Mouse (Mus musculus) MEL (cell line): Measurements from ENCODE around the gene Prkcq.

ENCODE experiments used
- CHD1 ChIP-seq: IDR thresholded peaks from 2 replicates; pipeline ENCODE4 v1.6.1; 2012; ENCODE audit warnings: low read depth, mild to moderate bottlenecking, inconsistent platforms, low read length, improper control_type of control experiment
- CTCF ChIP-seq, 3 experiments: IDR thresholded peaks in 2 of 3; conservative IDR thresholded peaks in 1 of 3; 2 replicates each; pipeline ENCODE4 v1.5.1; 2011 to 2012; ENCODE audit warnings: low read length in 3 of 3, low read depth in 2 of 3, mild to moderate bottlenecking in 2 of 3, improper control_type of control experiment in 1 of 3, inconsistent platforms in 1 of 3, mixed read lengths in 1 of 3, moderate library complexity in 1 of 3; ENCODE audit not compliant: control insufficient read depth in 1 of 3, insufficient read depth in 1 of 3, poor library complexity in 1 of 3, severe bottlenecking in 1 of 3
- E2F4 ChIP-seq: IDR thresholded peaks from 2 replicates; pipeline ENCODE4 v1.6.1; 2011; ENCODE audit warnings: low read depth, low read length, improper control_type of control experiment, borderline replicate concordance
- EP300 ChIP-seq, 2 experiments: IDR thresholded peaks; 2 replicates each; pipeline ENCODE4 v1.6.1; 2011; ENCODE audit warnings: improper control_type of control experiment in 2 of 2, low read length in 2 of 2, low read depth in 1 of 2, mild to moderate bottlenecking in 1 of 2
- ETS1 ChIP-seq: IDR thresholded peaks from 2 replicates; pipeline ENCODE4 v1.6.1; 2012; ENCODE audit warnings: low read depth, mild to moderate bottlenecking, inconsistent platforms, low read length, improper control_type of control experiment, moderate library complexity
- MAX ChIP-seq: IDR thresholded peaks from 2 replicates; pipeline ENCODE4 v1.6.1; 2011; ENCODE audit warnings: low read length, improper control_type of control experiment
- MAZ ChIP-seq: IDR thresholded peaks from 2 replicates; pipeline ENCODE4 v1.6.1; 2012; ENCODE audit warnings: low read depth, mild to moderate bottlenecking, inconsistent platforms, low read length, improper control_type of control experiment
- NELFE ChIP-seq: IDR thresholded peaks from 2 replicates; pipeline ENCODE4 v1.6.1; 2011; ENCODE audit warnings: low read depth, low read length, improper control_type of control experiment
- POLR2A ChIP-seq, 2 experiments: IDR thresholded peaks; 2 replicates each; pipeline ENCODE4 v1.6.1; 2011 to 2012; ENCODE audit warnings: low read length in 2 of 2, mild to moderate bottlenecking in 2 of 2, control low read depth in 1 of 2, improper control_type of control experiment in 1 of 2, low read depth in 1 of 2, moderate library complexity in 1 of 2; ENCODE audit not compliant: control insufficient read depth in 1 of 2, insufficient read depth in 1 of 2, poor library complexity in 1 of 2
- POLR2AphosphoS5 ChIP-seq: IDR thresholded peaks from 2 replicates; pipeline ENCODE4 v1.6.1; 2012; ENCODE audit warnings: low read depth, borderline replicate concordance, mild to moderate bottlenecking, inconsistent platforms, low read length, moderate library complexity, mixed read lengths
- USF1 ChIP-seq: IDR thresholded peaks from 2 replicates; pipeline ENCODE4 v1.6.1; 2014; ENCODE audit warnings: low read depth, mild to moderate bottlenecking, inconsistent platforms, low read length, improper control_type of control experiment, moderate library complexity
- USF2 ChIP-seq, 2 experiments: IDR thresholded peaks; 2 replicates each; pipeline ENCODE4 v1.6.1; 2011 to 2012; ENCODE audit warnings: improper control_type of control experiment in 2 of 2, low read length in 2 of 2, borderline replicate concordance in 1 of 2, inconsistent platforms in 1 of 2, low read depth in 1 of 2, mild to moderate bottlenecking in 1 of 2; ENCODE audit not compliant: insufficient read depth in 1 of 2
- ZC3H11A ChIP-seq: IDR thresholded peaks from 2 replicates; pipeline ENCODE4 v1.6.1; 2012; ENCODE audit warnings: low read depth, mild to moderate bottlenecking, inconsistent platforms, low read length, improper control_type of control experiment
- ZNF384 ChIP-seq: IDR thresholded peaks from 2 replicates; pipeline ENCODE4 v1.6.1; 2012; ENCODE audit warnings: low read depth, mild to moderate bottlenecking, inconsistent platforms, low read length, improper control_type of control experiment

DNA sequence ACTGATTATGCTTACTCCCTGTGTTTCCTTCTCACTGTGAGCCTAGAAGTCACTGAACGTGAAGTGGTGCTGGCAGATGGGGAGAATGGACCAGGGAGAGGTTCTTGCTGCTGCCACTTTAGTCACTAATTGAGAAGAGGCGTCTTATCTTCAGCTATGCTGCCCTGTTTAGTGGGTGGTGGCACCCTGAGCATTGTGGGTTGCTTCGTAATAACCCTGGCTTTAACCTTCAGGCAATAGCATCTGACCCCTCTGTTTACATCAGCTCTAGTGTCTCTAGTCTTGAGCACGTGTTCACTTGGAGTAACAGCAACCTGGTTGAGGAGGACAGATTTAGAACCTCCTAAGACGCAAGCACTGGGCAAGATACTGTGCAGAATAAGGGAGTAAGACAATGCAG, 44.9 kb downstream of the Prkcq start:
- no peak for TF ChIP-seq POLR2A (IDR thresholded peaks at IDR 0.05; ENCODE audit: control insufficient read depth in 1 of 2, insufficient read depth in 1 of 2, low read depth in 1 of 2, low read length in 2 of 2, poor library complexity in 1 of 2)
- no peak for TF ChIP-seq USF1
- TF ChIP-seq MAX: no peak
- TF ChIP-seq CTCF (IDR thresholded peaks at IDR 0.05 in 2 of 3, conservative IDR thresholded peaks at IDR 0.05 in 1 of 3; ENCODE audit: control insufficient read depth in 1 of 3, insufficient read depth in 1 of 3, low read depth in 2 of 3, low read length in 3 of 3, poor library complexity in 1 of 3, severe bottlenecking in 1 of 3): no peak
- TF ChIP-seq EP300 (IDR thresholded peaks at IDR 0.05; ENCODE audit: low read depth in 1 of 2, low read length in 2 of 2): no peak
- TF ChIP-seq ETS1: no peak
- no peak for TF ChIP-seq ZNF384
- TF ChIP-seq CHD1: no peak
- TF ChIP-seq USF2 (IDR thresholded peaks at IDR 0.05; ENCODE audit: borderline replicate concordance in 1 of 2, insufficient read depth in 1 of 2, low read depth in 1 of 2, low read length in 2 of 2): no peak
- TF ChIP-seq MAZ: no peak
- TF ChIP-seq ZC3H11A: no peak
- TF ChIP-seq POLR2AphosphoS5: no peak
- no peak for TF ChIP-seq NELFE
- TF ChIP-seq E2F4: no peak
